Mouse (Mus musculus): ENCODE data around the gene Cacna1c.

GRCm38 (mm10) chr6:119177101-119177500 is 19.1 kb downstream of the Cacna1c start:
- no peak for TF ChIP-seq CTCF (IDR thresholded peaks at IDR 0.05; ENCODE audit: borderline replicate concordance, insufficient read depth, low read depth, low read length)
- no peak for TF ChIP-seq POLR2A (IDR thresholded peaks at IDR 0.05; ENCODE audit: borderline replicate concordance, insufficient read depth, low read length)
